Mouse (Mus musculus): Measurements from ENCODE around the gene Bcl7a. TPM values are rescaled to one million over a fixed set of nuclear protein-coding genes. Genes with fewer than 3 reads are reported as not detected.

Bcl7a gene
- polyA plus RNA-seq, 1 experiment: 47.9 TPM

- no peak for TF ChIP-seq GATA1 (IDR thresholded peaks at IDR 0.05; ENCODE audit: low read length)
These were observed 70.3 kb downstream of the Bcl7a start for GRCm38 (mm10) chr5:123413866-123414363.

- no peak for TF ChIP-seq GATA1 (IDR thresholded peaks at IDR 0.05; ENCODE audit: low read length)
These were observed 72.5 kb downstream of the Bcl7a start for GRCm38 (mm10) chr5:123416149-123416548.

- no peak for TF ChIP-seq GATA1 (IDR thresholded peaks at IDR 0.05; ENCODE audit: low read length)
These were observed 73.2 kb downstream of the Bcl7a start for GRCm38 (mm10) chr5:123416566-123417518.

GRCm38 (mm10) chr5:123423885-123424284 is 80.3 kb downstream of the Bcl7a start:
- TF ChIP-seq GATA1 (IDR thresholded peaks at IDR 0.05; ENCODE audit: low read length): no peak

Other genes starting within 250 kb of the Bcl7a start
- 0.93 and 1.1 TPM in 2 replicates for gene Rhof, start 211.1 kb upstream of the Bcl7a start, polyA plus RNA-seq (2012)
- gene Setd1b, start 201.6 kb upstream of the Bcl7a start, polyA plus RNA-seq (2012): 78.0 and 85.4 TPM in 2 replicates
- 80.0 and 104 TPM in 2 replicates for gene Psmd9, start 174.4 kb upstream of the Bcl7a start, polyA plus RNA-seq (2012)
- gene Hpd, start 161.1 kb upstream of the Bcl7a start, polyA plus RNA-seq (2012): not detected in 2 replicates
- gene Wdr66, start 91.7 kb upstream of the Bcl7a start, polyA plus RNA-seq (2012): 0.01 TPM in 1 of 2 replicates, not detected in the other
- gene Mlxip, start 51.0 kb downstream of the Bcl7a start, polyA plus RNA-seq (2012): 12.7 and 16.1 TPM in 2 replicates
- not detected in 2 replicates for gene Lrrc43, start 145.5 kb downstream of the Bcl7a start, polyA plus RNA-seq (2012)
- gene Il31, start 145.7 kb downstream of the Bcl7a start, polyA plus RNA-seq (2012): not detected in 2 replicates
- not detected in 2 replicates for gene B3gnt4, start 166.6 kb downstream of the Bcl7a start, polyA plus RNA-seq (2012)
- gene Diablo, start 180.3 kb downstream of the Bcl7a start, polyA plus RNA-seq (2012): 5.1 and 6.6 TPM in 2 replicates
- gene Gm49027, start 181.7 kb downstream of the Bcl7a start, polyA plus RNA-seq (2012): 0.10 and 0.29 TPM in 2 replicates
- gene Vps33a, start 229.2 kb downstream of the Bcl7a start, polyA plus RNA-seq (2012): 10.1 and 11.2 TPM in 2 replicates